Mouse (Mus musculus) CH12.LX (cell line): ENCODE measurements around the gene Zc3h6. TPM values are rescaled to one million over a fixed set of nuclear protein-coding genes. Genes with fewer than 3 reads are reported as not detected.

ENCODE experiments used
- DNase-seq: peaks from one replicate; pipeline ENCODE4 v3.0.0-alpha.2; 2013; ENCODE audit errors: extremely low read depth
- H3K27ac ChIP-seq: 2 replicates; pipeline ENCODE4 v1.5.1; 2012; ENCODE audit warnings: low read depth, mild to moderate bottlenecking, control low read depth, moderate library complexity; ENCODE audit not compliant: insufficient read depth
- H3K27me3 ChIP-seq: replicated peaks from 2 replicates; pipeline ENCODE3; 2012; ENCODE audit warnings: inconsistent platforms
- H3K36me3 ChIP-seq, 2 experiments: replicated peaks in 1 of 2; 2 replicates each; pipeline versions ENCODE3 to v1.6.1; 2012; ENCODE audit warnings: inconsistent platforms in 1 of 2, low read length in 1 of 2, mild to moderate bottlenecking in 1 of 2, mixed read lengths in 1 of 2, moderate library complexity in 1 of 2; ENCODE audit not compliant: control insufficient read depth in 1 of 2, insufficient read depth in 1 of 2
- H3K4me1 ChIP-seq, 2 experiments: 2 replicates each; pipeline ENCODE4 v1.6.1; 2012; ENCODE audit warnings: inconsistent platforms in 1 of 2, moderate library complexity in 1 of 2; ENCODE audit not compliant: insufficient read depth in 2 of 2, control insufficient read depth in 1 of 2
- H3K4me2 ChIP-seq: 2 replicates; pipeline ENCODE4 v1.6.1; 2012; ENCODE audit warnings: low read depth, mild to moderate bottlenecking, control low read depth; ENCODE audit not compliant: poor library complexity, insufficient read depth, severe bottlenecking
- H3K4me3 ChIP-seq, 3 experiments: fragments of 150-350 bp in 1 of 3; sonication (generic) in 1 of 3; replicated peaks in 1 of 3; 2 replicates each; pipeline versions ENCODE3 to v1.5.1; 2011 to 2012; ENCODE audit warnings: low read depth in 2 of 3, low read length in 2 of 3, mild to moderate bottlenecking in 2 of 3, moderate library complexity in 2 of 3, control low read depth in 1 of 3, improper control_type of control experiment in 1 of 3, inconsistent platforms in 1 of 3, mixed read lengths in 1 of 3; ENCODE audit not compliant: poor library complexity in 1 of 3
- H3K79me2 ChIP-seq: replicated peaks from 2 replicates; pipeline ENCODE4 v1.6.1; 2012; ENCODE audit warnings: mild to moderate bottlenecking, moderate library complexity; ENCODE audit not compliant: control insufficient read depth, poor library complexity, insufficient read depth, severe bottlenecking; ENCODE audit errors: extremely low read depth
- H3K9ac ChIP-seq: 2 replicates; pipeline ENCODE4 v1.6.1; 2012; ENCODE audit warnings: low read depth, mild to moderate bottlenecking, control low read depth, moderate library complexity; ENCODE audit not compliant: insufficient read depth
- H3K9me3 ChIP-seq: replicated peaks from 2 replicates; pipeline ENCODE3; 2012; ENCODE audit warnings: low read length, inconsistent platforms, mixed read lengths
- CHD1 ChIP-seq: IDR thresholded peaks from 2 replicates; pipeline ENCODE4 v1.6.1; 2012; ENCODE audit warnings: low read depth, low read length, improper control_type of control experiment, inconsistent platforms
- CTCF ChIP-seq, 2 experiments: IDR thresholded peaks in 1 of 2; conservative IDR thresholded peaks in 1 of 2; 2 replicates each; pipeline ENCODE4 v1.5.1; 2011 to 2012; ENCODE audit warnings: low read depth in 2 of 2, low read length in 2 of 2, improper control_type of control experiment in 1 of 2, inconsistent platforms in 1 of 2, mild to moderate bottlenecking in 1 of 2, moderate library complexity in 1 of 2
- ELF1 ChIP-seq: IDR thresholded peaks from 2 replicates; pipeline ENCODE4 v1.6.1; 2014; ENCODE audit warnings: low read depth, mild to moderate bottlenecking, inconsistent platforms, low read length, improper control_type of control experiment
- HCFC1 ChIP-seq: IDR thresholded peaks from 2 replicates; pipeline ENCODE4 v1.6.1; 2012; ENCODE audit warnings: low read depth, mild to moderate bottlenecking, inconsistent platforms, low read length, improper control_type of control experiment
- IRF4 ChIP-seq: IDR thresholded peaks from 2 replicates; pipeline ENCODE4 v1.6.1; 2014; ENCODE audit warnings: low read depth, mild to moderate bottlenecking, inconsistent platforms, low read length, improper control_type of control experiment
- JUND ChIP-seq: conservative IDR thresholded peaks from 2 replicates; pipeline ENCODE4 v1.6.1; 2011; ENCODE audit warnings: low read depth, low read length, improper control_type of control experiment
- MAZ ChIP-seq: IDR thresholded peaks from 2 replicates; pipeline ENCODE4 v1.6.1; 2012; ENCODE audit warnings: low read depth, mild to moderate bottlenecking, inconsistent platforms, low read length, improper control_type of control experiment, moderate library complexity
- MEF2A ChIP-seq: IDR thresholded peaks from 2 replicates; pipeline ENCODE4 v1.6.1; 2014; ENCODE audit warnings: low read depth, mild to moderate bottlenecking, inconsistent platforms, low read length, improper control_type of control experiment, borderline replicate concordance
- MXI1 ChIP-seq: IDR thresholded peaks from 2 replicates; pipeline ENCODE4 v1.6.1; 2011; ENCODE audit warnings: mild to moderate bottlenecking, low read depth, low read length, improper control_type of control experiment
- NELFE ChIP-seq: IDR thresholded peaks from 2 replicates; pipeline ENCODE4 v1.6.1; 2011; ENCODE audit warnings: low read depth, low read length, improper control_type of control experiment
- NRF1 ChIP-seq: IDR thresholded peaks from 2 replicates; pipeline ENCODE4 v1.6.1; 2014; ENCODE audit warnings: low read depth, mild to moderate bottlenecking, inconsistent platforms, low read length, improper control_type of control experiment, moderate library complexity
- POLR2AphosphoS2 ChIP-seq: IDR thresholded peaks from 2 replicates; pipeline ENCODE4 v1.6.1; 2011; ENCODE audit warnings: low read depth, low read length, improper control_type of control experiment
- RAD21 ChIP-seq: IDR thresholded peaks from 2 replicates; pipeline ENCODE4 v1.6.1; 2011; ENCODE audit warnings: low read depth, mild to moderate bottlenecking, low read length, improper control_type of control experiment, moderate library complexity
- RCOR1 ChIP-seq: conservative IDR thresholded peaks from 2 replicates; pipeline ENCODE4 v1.6.1; 2012; ENCODE audit warnings: low read depth, mild to moderate bottlenecking, inconsistent platforms, low read length, improper control_type of control experiment
- SIN3A ChIP-seq: IDR thresholded peaks from 2 replicates; pipeline ENCODE4 v1.6.1; 2012; ENCODE audit warnings: low read length, improper control_type of control experiment, inconsistent platforms
- SMC3 ChIP-seq: IDR thresholded peaks from 2 replicates; pipeline ENCODE4 v1.6.1; 2011; ENCODE audit warnings: low read depth, low read length, improper control_type of control experiment
- TBP ChIP-seq: conservative IDR thresholded peaks from 2 replicates; pipeline ENCODE4 v1.6.1; 2011; ENCODE audit warnings: low read depth, low read length, improper control_type of control experiment
- TCF12 ChIP-seq: IDR thresholded peaks from 2 replicates; pipeline ENCODE4 v1.6.1; 2014; ENCODE audit warnings: low read depth, mild to moderate bottlenecking, inconsistent platforms, low read length, improper control_type of control experiment
- USF1 ChIP-seq: IDR thresholded peaks from 2 replicates; pipeline ENCODE4 v1.6.1; 2014; ENCODE audit warnings: low read depth, mild to moderate bottlenecking, inconsistent platforms, low read length, improper control_type of control experiment
- ZC3H11A ChIP-seq: IDR thresholded peaks from 2 replicates; pipeline ENCODE4 v1.6.1; 2012; ENCODE audit warnings: low read depth, mild to moderate bottlenecking, inconsistent platforms, low read length, improper control_type of control experiment
- ZMIZ1 ChIP-seq: IDR thresholded peaks from 2 replicates; pipeline ENCODE4 v1.6.1; 2012; ENCODE audit warnings: low read depth, mild to moderate bottlenecking, inconsistent platforms, low read length, improper control_type of control experiment
- ZNF384 ChIP-seq: IDR thresholded peaks from 2 replicates; pipeline ENCODE4 v1.6.1; 2012; ENCODE audit warnings: low read depth, low read length, improper control_type of control experiment, inconsistent platforms
- dilution Hi-C: fragments of 300-500 bp; cut with MboI; formaldehyde crosslinking; loops from 2 replicates; pipeline ENCODE4 v1.14.3; 2020; ENCODE audit warnings: low sequenced_read_pairs; ENCODE audit not compliant: extremely low pct_unique_long_range_greater_than_20kb, extremely low pct_ligation_motif_present
- in situ Hi-C: fragments of 300-500 bp; cut with MboI; formaldehyde crosslinking; loops from 3 replicates; pipeline ENCODE4 v1.14.3; 2019; ENCODE audit warnings: low sequenced_read_pairs, low pct_ligation_motif_present, low pct_unique_long_range_greater_than_20kb, mixed read lengths
- polyA plus RNA-seq: library from polyadenylated mRNA; unstranded; fragments of >175 nt; gene quantifications from 2 replicates; pipeline ENCODE4 v1.2.1, GENCODE M21; 2012; ENCODE audit warnings: low read depth; ENCODE audit not compliant: insufficient read length
- total RNA-seq, 2 experiments: library from RNA; depleted of rRNA; stranded (reverse); fragments of 300-350 nt in 1 of 2; fragments of >200 nt in 1 of 2; gene quantifications; 2 replicates each; pipeline ENCODE4 v1.2.3; 2012 to 2014

The Zc3h6 gene
- total and polyA plus RNA-seq, 3 experiments: 0.59 to 0.72 (median 0.64) TPM

- Histone ChIP-seq H3K4me1 (no peaks in the 10 kb centered on the region; a peak in 1 of 4 replicates), H3K79me2 (no peaks in the 10 kb centered on the region), H3K27me3 (no peaks in the 10 kb centered on the region), H3K4me2 (no peak overlapping the region), H3K4me3 (no peak overlapping the region), H3K9me3 (no peaks in the 10 kb centered on the region), H3K36me3 (no peaks in the 10 kb centered on the region), H3K27ac (no peak overlapping the region), H3K9ac (no peak overlapping the region)
- no peak for DNase-seq
- dilution Hi-C loops: no loop called here
- in situ Hi-C loops: no loop called here
- TF ChIP-seq MEF2A (no peak), ELF1 (no peak), ZNF384 (no peak), NRF1 (no peak), MAZ (no peak), SIN3A (no peak), USF1 (no peak), JUND (no peak), RAD21 (no peak), SMC3 (no peak), CHD1 (no peak), TBP (no peak), CTCF (conservative IDR thresholded peaks at IDR 0.05 in 1 of 2, IDR thresholded peaks at IDR 0.05 in 1 of 2; ENCODE audit: low read depth in 2 of 2, low read length in 2 of 2) (no peak), POLR2AphosphoS2 (no peak), HCFC1 (no peak), NELFE (no peak)
Observed at GRCm38 (mm10) chr2:128975572-128975971, 8.4 kb downstream of the Zc3h6 start.

DNA sequence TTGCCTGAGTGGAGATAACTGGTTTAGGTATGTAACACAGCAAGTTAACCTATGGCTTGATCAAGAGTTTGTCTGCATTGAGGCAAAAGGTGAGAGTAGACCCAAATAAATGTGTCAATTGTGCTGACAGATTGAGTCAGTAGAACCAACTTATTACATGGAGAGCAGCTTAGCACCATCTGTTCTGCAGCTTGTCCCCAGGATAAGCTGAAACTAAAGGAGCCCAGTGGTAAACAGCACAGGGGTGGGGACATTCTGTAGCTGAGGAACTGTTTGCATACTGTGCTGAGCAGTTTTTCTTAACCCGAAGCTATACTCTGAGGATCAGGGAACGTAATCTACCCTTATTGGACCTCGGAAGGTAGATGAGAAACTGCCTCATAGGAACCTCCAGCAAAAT lies 17.5 kb downstream of the Zc3h6 start:
- no peaks in the 10 kb centered on the region for H3K9me3 ChIP-seq
- no peak for DNase-seq
- H3K79me2 ChIP-seq: no peaks in the 10 kb centered on the region
- no peaks in the 10 kb centered on the region for H3K36me3 ChIP-seq
- no peak overlapping the region for H3K27ac ChIP-seq
- in situ Hi-C loops (no loop called here), dilution Hi-C loops (no loop called here)
- H3K9ac ChIP-seq: no peak overlapping the region
- H3K27me3 ChIP-seq: no peaks in the 10 kb centered on the region
- no peak for TF ChIP-seq ZC3H11A
- no peak for TF ChIP-seq MXI1
- no peak for TF ChIP-seq SIN3A
- TF ChIP-seq RCOR1: no peak
- no peak for TF ChIP-seq ZMIZ1
- no peak for TF ChIP-seq SMC3
- TF ChIP-seq MEF2A: no peak
- TF ChIP-seq TCF12: no peak
- TF ChIP-seq IRF4: no peak
- TF ChIP-seq USF1: no peak
- H3K4me1 ChIP-seq: no peaks in the 10 kb centered on the region
- H3K4me2 ChIP-seq: no peak overlapping the region
- H3K4me3 ChIP-seq: no peak overlapping the region
